Mouse (Mus musculus): ENCODE results near the gene Vstm2a. TPM values are rescaled to one million over a fixed set of nuclear protein-coding genes. Genes with fewer than 3 reads are reported as not detected.

Vstm2a gene
- polyA plus RNA-seq, 1 experiment from 2014 or later, result 3.2 TPM

DNA sequence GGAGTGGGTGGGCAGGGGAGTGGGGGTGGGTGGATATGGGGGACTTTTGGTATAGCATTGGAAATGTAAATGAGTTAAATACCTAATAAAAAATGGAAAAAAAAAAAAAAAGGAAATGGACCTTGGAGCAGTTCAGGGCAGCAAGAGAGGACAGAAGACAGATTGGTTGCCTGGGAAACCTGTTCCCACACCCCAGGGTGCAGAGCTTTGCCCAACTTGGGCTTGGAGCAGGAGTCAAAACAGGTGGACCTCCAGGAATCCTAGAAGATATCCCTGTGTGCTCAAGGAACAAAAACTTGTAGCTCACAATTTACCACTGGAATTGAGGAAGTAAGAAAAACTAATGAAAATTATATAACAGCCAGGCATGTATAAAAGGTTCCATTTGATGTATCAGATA lies 96.8 kb downstream of the Vstm2a start:
- DNase-seq (ENCODE audit: low spot score) (no peak), ATAC-seq (replicated peaks; ENCODE audit: insufficient number of reproducible peaks, low FRiP score, low TSS enrichment, low read depth) (no peak)
- no peaks in the 10 kb centered on the region for H3K36me3 ChIP-seq (replicated peaks; ENCODE audit: control insufficient read depth, insufficient read depth, low read depth, low read length)
- no peaks in the 10 kb centered on the region for H3K4me1 ChIP-seq (ENCODE audit: control insufficient read depth, insufficient read depth, low read length)
- H3K9me3 ChIP-seq (replicated peaks; ENCODE audit: control insufficient read depth, low read length), result no peaks in the 10 kb centered on the region
- H3K27ac ChIP-seq (replicated peaks; ENCODE audit: low read depth, low read length), result no peak overlapping the region
- no peak overlapping the region for H3K4me2 ChIP-seq (ENCODE audit: low read depth, low read length)
- no peaks in the 10 kb centered on the region for H3K27me3 ChIP-seq (ENCODE audit: control insufficient read depth, insufficient read depth, low read length)
- no peak overlapping the region for H3K4me3 ChIP-seq (ENCODE audit: low read depth, low read length)
- no peak overlapping the region for H3K9ac ChIP-seq (replicated peaks; ENCODE audit: low read length)

DNA sequence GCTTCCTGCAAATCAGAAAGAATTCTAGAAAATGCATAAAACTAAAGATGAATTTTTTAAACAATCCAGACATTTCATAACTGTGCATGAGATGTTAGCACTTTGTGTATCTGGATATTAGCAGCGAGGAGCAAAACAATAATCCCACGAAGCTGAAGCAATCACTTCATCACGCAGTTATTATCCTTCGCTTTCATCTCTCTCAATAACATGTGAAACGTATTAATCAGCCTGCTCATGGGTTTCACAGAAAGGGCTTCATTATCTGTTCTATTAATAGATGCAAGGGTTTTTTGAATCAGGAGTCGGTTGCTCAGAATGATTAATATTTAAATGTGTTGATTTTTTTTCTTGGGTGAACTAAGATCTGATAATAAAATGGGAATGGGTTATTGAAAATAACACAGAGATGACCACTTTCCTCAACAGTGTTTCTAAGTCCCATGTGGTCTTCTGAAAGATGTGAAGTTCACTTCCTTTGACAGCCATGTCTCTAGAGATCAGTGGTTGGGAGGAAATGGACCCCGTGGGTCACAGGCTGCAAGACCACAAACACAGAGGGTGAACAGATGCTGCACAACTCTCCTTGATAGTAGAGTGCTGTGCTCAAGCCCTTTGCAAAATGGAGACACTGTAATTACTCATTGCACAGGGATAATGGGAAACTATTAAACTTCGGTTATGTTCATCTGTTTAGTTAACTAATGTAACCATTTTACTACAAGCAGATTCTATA lies 109.5 kb downstream of the Vstm2a start:
- Histone ChIP-seq H3K27me3 (ENCODE audit: control insufficient read depth, insufficient read depth, low read length) (no peaks in the 10 kb centered on the region), H3K4me1 (ENCODE audit: control insufficient read depth, insufficient read depth, low read length) (no peaks in the 10 kb centered on the region), H3K9me3 (replicated peaks; ENCODE audit: control insufficient read depth, low read length) (no peaks in the 10 kb centered on the region), H3K4me3 (ENCODE audit: low read depth, low read length) (no peak overlapping the region), H3K4me2 (ENCODE audit: low read depth, low read length) (no peak overlapping the region), H3K27ac (replicated peaks; ENCODE audit: low read depth, low read length) (no peak overlapping the region), H3K9ac (replicated peaks; ENCODE audit: low read length) (no peak overlapping the region), H3K36me3 (replicated peaks; ENCODE audit: control insufficient read depth, insufficient read depth, low read depth, low read length) (no peaks in the 10 kb centered on the region)
- DNase-seq (ENCODE audit: low spot score) (no peak), ATAC-seq (replicated peaks; ENCODE audit: insufficient number of reproducible peaks, low FRiP score, low TSS enrichment, low read depth) (no peak)
- WGBS, result 72% methylated on average over 8 of the region's 8 CpGs

DNA sequence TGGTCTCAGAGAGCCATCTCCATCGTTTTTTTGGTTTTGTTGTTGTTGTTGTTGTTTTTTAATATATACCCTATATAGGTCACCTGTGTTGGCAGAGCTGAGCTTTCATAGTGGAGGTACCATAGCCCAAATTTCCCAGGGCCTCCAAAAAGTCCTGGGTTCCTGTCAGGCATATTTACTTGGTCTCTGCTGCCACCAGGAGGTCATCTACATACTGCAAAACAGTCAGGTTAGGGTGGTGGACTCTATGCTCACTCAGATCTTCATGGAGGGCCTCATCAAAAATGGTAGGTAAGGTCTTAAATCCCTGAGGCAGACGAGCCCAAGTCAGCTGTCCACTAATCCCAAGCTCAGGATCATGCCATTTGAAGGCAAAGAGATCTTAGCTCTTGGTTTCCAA lies 146.1 kb downstream of the Vstm2a start:
- DNase-seq (ENCODE audit: low spot score), result peak; percentile 2
- Histone ChIP-seq H3K27ac (replicated peaks; ENCODE audit: low read depth, low read length) (no peak overlapping the region), H3K4me2 (ENCODE audit: low read depth, low read length) (no peak overlapping the region), H3K4me1 (ENCODE audit: control insufficient read depth, insufficient read depth, low read length) (no peaks in the 10 kb centered on the region), H3K9ac (replicated peaks; ENCODE audit: low read length) (no peak overlapping the region), H3K9me3 (replicated peaks; ENCODE audit: control insufficient read depth, low read length) (no peaks in the 10 kb centered on the region), H3K36me3 (replicated peaks; ENCODE audit: control insufficient read depth, insufficient read depth, low read depth, low read length) (no peaks in the 10 kb centered on the region), H3K4me3 (ENCODE audit: low read depth, low read length) (no peak overlapping the region), H3K27me3 (ENCODE audit: control insufficient read depth, insufficient read depth, low read length) (no peaks in the 10 kb centered on the region)
- ATAC-seq (replicated peaks; ENCODE audit: insufficient number of reproducible peaks, low FRiP score, low TSS enrichment, low read depth), result no peak
- 47% methylated on average over 2 of the region's 2 CpGs for WGBS

DNA sequence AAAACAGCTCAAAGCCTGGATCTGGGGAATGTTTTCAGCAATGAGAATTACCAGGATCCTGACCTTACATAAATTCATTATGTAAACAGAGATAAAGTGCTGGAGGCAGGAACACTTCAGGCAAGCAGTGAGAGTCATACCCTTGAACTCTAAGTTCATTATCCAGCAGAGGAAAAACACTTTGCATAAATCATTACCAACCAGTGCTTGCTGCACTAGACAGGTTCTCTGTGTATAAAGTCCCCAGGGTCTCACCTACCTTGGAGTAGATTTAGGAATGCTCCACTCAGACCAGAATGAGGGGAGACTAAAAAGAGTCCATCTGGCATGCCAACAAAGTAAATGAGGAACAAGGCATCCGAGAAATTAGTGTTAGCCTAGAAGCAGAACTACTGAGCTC lies 154.2 kb downstream of the Vstm2a start:
- Histone ChIP-seq H3K4me3 (ENCODE audit: low read depth, low read length) (no peak overlapping the region), H3K4me2 (ENCODE audit: low read depth, low read length) (no peak overlapping the region), H3K4me1 (ENCODE audit: control insufficient read depth, insufficient read depth, low read length) (no peaks in the 10 kb centered on the region), H3K9me3 (replicated peaks; ENCODE audit: control insufficient read depth, low read length) (no peaks in the 10 kb centered on the region), H3K27ac (replicated peaks; ENCODE audit: low read depth, low read length) (no peak overlapping the region), H3K36me3 (replicated peaks; ENCODE audit: control insufficient read depth, insufficient read depth, low read depth, low read length) (no peaks in the 10 kb centered on the region), H3K27me3 (ENCODE audit: control insufficient read depth, insufficient read depth, low read length) (no peaks in the 10 kb centered on the region), H3K9ac (replicated peaks; ENCODE audit: low read length) (no peak overlapping the region)
- DNase-seq (ENCODE audit: low spot score), result no peak
- no peak for ATAC-seq (replicated peaks; ENCODE audit: insufficient number of reproducible peaks, low FRiP score, low TSS enrichment, low read depth)
- 84% methylated on average over 1 of the region's 1 CpGs for WGBS

DNA sequence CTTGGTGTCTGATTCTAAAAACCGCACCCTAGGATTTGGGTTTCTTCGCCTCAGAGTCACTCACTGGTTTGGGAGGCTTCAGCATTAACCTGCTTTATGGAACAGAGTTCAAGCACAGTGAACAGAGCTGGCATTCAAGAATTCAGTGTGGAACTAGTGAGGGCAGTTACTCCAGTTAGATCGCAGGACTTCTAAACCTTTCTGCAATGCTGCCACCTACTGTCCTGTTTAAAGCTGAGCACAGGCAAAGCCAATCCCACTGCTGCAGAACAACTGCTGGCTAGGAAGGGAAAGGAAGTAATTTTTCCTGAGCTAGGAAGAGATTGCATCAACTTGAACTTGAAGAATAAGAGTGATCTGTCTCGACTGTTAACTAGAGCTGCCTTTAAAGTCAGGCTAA lies 155.1 kb downstream of the Vstm2a start:
- Histone ChIP-seq H3K9ac (replicated peaks; ENCODE audit: low read length) (no peak overlapping the region), H3K4me3 (ENCODE audit: low read depth, low read length) (no peak overlapping the region), H3K27me3 (ENCODE audit: control insufficient read depth, insufficient read depth, low read length) (no peaks in the 10 kb centered on the region), H3K4me2 (ENCODE audit: low read depth, low read length) (no peak overlapping the region), H3K9me3 (replicated peaks; ENCODE audit: control insufficient read depth, low read length) (no peaks in the 10 kb centered on the region), H3K4me1 (ENCODE audit: control insufficient read depth, insufficient read depth, low read length) (no peaks in the 10 kb centered on the region), H3K36me3 (replicated peaks; ENCODE audit: control insufficient read depth, insufficient read depth, low read depth, low read length) (no peaks in the 10 kb centered on the region), H3K27ac (replicated peaks; ENCODE audit: low read depth, low read length) (no peak overlapping the region)
- DNase-seq (ENCODE audit: low spot score) (peak; percentile 80), ATAC-seq (replicated peaks; ENCODE audit: insufficient number of reproducible peaks, low FRiP score, low TSS enrichment, low read depth) (peak; percentile 92)
- WGBS, result 27% methylated on average over 4 of the region's 4 CpGs

DNA sequence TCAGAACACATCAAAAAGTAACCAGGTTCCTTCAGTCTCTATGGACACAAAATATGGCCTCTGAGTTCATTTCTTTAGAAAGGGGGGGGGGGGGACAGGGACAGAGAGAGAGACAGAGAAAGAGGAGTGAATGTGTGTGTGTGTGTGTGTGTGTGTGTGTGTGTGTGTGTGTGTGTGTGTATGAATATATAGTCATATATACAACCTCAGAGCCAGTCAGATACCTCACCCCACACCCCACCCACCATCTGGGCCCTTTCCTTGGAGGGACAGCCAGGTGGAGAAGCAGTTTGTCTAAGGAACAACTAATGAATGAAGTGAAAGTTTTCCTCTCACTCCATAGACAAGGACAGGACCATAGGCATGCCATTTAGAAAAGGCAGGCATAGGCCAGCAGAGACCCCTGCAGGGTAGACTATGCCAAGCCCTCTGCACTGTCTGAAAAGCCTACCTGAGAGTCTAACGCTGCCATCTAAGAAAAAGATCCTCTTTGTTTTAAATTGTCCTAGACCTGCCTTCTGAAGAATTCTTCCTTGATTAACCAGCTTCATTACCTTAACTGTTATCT lies 155.6 kb downstream of the Vstm2a start:
- no peak for DNase-seq (ENCODE audit: low spot score)
- no peaks in the 10 kb centered on the region for H3K4me1 ChIP-seq (ENCODE audit: control insufficient read depth, insufficient read depth, low read length)
- no peak overlapping the region for H3K9ac ChIP-seq (replicated peaks; ENCODE audit: low read length)
- H3K27ac ChIP-seq (replicated peaks; ENCODE audit: low read depth, low read length), result no peak overlapping the region
- H3K27me3 ChIP-seq (ENCODE audit: control insufficient read depth, insufficient read depth, low read length), result no peaks in the 10 kb centered on the region
- no peak overlapping the region for H3K4me2 ChIP-seq (ENCODE audit: low read depth, low read length)
- no peaks in the 10 kb centered on the region for H3K36me3 ChIP-seq (replicated peaks; ENCODE audit: control insufficient read depth, insufficient read depth, low read depth, low read length)
- H3K4me3 ChIP-seq (ENCODE audit: low read depth, low read length), result no peak overlapping the region
- no peaks in the 10 kb centered on the region for H3K9me3 ChIP-seq (replicated peaks; ENCODE audit: control insufficient read depth, low read length)
- ATAC-seq (replicated peaks; ENCODE audit: insufficient number of reproducible peaks, low FRiP score, low TSS enrichment, low read depth), result no peak
- 41% methylated on average over 1 of the region's 1 CpGs for WGBS

DNA sequence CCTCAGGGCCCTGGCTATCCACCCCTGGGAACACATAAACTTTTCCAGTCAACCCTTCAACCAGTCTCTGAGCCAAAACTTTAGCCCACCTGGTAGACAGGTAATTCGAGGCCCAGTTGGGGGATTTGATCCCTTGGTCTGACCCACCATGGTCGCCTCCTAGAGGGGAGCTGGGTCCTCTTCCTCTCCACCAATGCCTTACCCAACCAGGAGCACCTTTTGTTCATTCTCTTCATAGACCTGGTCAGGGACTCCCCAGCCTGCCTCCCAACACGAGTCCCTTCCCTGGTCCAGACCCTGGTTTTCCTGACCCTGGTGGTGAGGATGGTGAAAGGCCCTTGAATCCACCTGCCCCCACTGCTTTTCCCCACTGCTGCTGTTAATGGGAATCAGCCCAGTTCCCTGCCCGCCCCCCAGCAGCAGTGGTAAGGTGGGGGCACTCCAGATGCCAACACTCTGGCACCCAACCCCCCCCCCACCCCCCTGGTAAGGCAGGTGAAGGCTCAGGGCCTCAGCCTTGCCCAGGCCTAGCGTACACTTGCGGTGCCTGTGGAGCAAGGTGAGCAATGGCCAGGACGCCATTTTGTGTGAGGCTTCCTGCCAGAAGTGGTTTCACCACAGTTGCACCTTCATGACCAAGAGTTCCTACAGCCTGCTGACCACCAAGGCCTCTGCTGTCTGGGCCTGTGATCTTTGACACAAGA lies 182.2 kb downstream of the Vstm2a start:
- H3K36me3 ChIP-seq (replicated peaks; ENCODE audit: control insufficient read depth, insufficient read depth, low read depth, low read length), result no peaks in the 10 kb centered on the region
- DNase-seq (ENCODE audit: low spot score) (no peak), ATAC-seq (replicated peaks; ENCODE audit: insufficient number of reproducible peaks, low FRiP score, low TSS enrichment, low read depth) (peak; percentile 44; the same call in 1 of the 2 replicates)
- H3K4me1 ChIP-seq (ENCODE audit: control insufficient read depth, insufficient read depth, low read length), result no peaks in the 10 kb centered on the region
- H3K9me3 ChIP-seq (replicated peaks; ENCODE audit: control insufficient read depth, low read length), result no peaks in the 10 kb centered on the region
- H3K4me2 ChIP-seq (ENCODE audit: low read depth, low read length), result no peak overlapping the region
- no peak overlapping the region for H3K4me3 ChIP-seq (ENCODE audit: low read depth, low read length)
- no peaks in the 10 kb centered on the region for H3K27me3 ChIP-seq (ENCODE audit: control insufficient read depth, insufficient read depth, low read length)
- no peak overlapping the region for H3K27ac ChIP-seq (replicated peaks; ENCODE audit: low read depth, low read length)
- H3K9ac ChIP-seq (replicated peaks; ENCODE audit: low read length), result no peak overlapping the region
- 85% methylated on average over 7 of the region's 7 CpGs for WGBS

All from embryonic facial prominence, embryonic 11.5 days (tissue).